Mouse (Mus musculus): ENCODE measurements at regions not wholly inside any gene's neighbourhood (a gene's known extent, or its start where the extent isn't known, plus 50 kb on each side); places are given as distances from the start of the nearest gene placed in this dataset.

GRCm38 (mm10) chr6:31011407-31012020 is 52.6 kb upstream of the Klf14 start:
- H3K4me1 ChIP-seq (replicated peaks; ENCODE audit: control insufficient read depth, insufficient read depth, low read length): no peaks in the 10 kb centered on the region
- H3K9me3 ChIP-seq (ENCODE audit: control insufficient read depth, low read length): peaks cover 3% of the 10 kb centered on the region; the same call in 1 of the 2 replicates
- H3K27ac ChIP-seq (ENCODE audit: low read depth, low read length): no peak overlapping the region
- H3K4me3 ChIP-seq (ENCODE audit: low read depth, low read length): no peak overlapping the region
- no peak overlapping the region for H3K9ac ChIP-seq (ENCODE audit: low read length)
- no peaks in the 10 kb centered on the region for H3K27me3 ChIP-seq (ENCODE audit: control insufficient read depth, insufficient read depth, low read length)
- DNase-seq (ENCODE audit: low spot score) (no peak), ATAC-seq (replicated peaks; ENCODE audit: low FRiP score) (no peak)
- H3K36me3 ChIP-seq (ENCODE audit: control insufficient read depth, insufficient read depth, low read length): no peaks in the 10 kb centered on the region
- no peak overlapping the region for H3K4me2 ChIP-seq (ENCODE audit: low read depth, low read length, severe bottlenecking)
- WGBS: 68% methylated on average over 4 of the region's 4 CpGs

- Histone ChIP-seq H3K4me2 (ENCODE audit: low read depth, low read length, severe bottlenecking) (no peak overlapping the region), H3K9me3 (ENCODE audit: control insufficient read depth, low read length) (no peaks in the 10 kb centered on the region), H3K36me3 (ENCODE audit: control insufficient read depth, insufficient read depth, low read length) (no peaks in the 10 kb centered on the region), H3K4me1 (replicated peaks; ENCODE audit: control insufficient read depth, insufficient read depth, low read length) (no peaks in the 10 kb centered on the region), H3K27ac (ENCODE audit: low read depth, low read length) (no peak overlapping the region), H3K9ac (ENCODE audit: low read length) (no peak overlapping the region), H3K27me3 (ENCODE audit: control insufficient read depth, insufficient read depth, low read length) (no peaks in the 10 kb centered on the region), H3K4me3 (ENCODE audit: low read depth, low read length) (no peak overlapping the region)
- DNase-seq (ENCODE audit: low spot score) (no peak), ATAC-seq (replicated peaks; ENCODE audit: low FRiP score) (no peak)
- 86% methylated on average over 7 of the region's 7 CpGs for WGBS
Observed at GRCm38 (mm10) chr6:31016566-31016965, 57.7 kb upstream of the Klf14 start.

GRCm38 (mm10) chr6:31021776-31022175 is 62.9 kb upstream of the Klf14 start:
- Histone ChIP-seq H3K9me3 (ENCODE audit: control insufficient read depth, low read length) (no peaks in the 10 kb centered on the region), H3K4me2 (ENCODE audit: low read depth, low read length, severe bottlenecking) (no peak overlapping the region), H3K27me3 (ENCODE audit: control insufficient read depth, insufficient read depth, low read length) (no peaks in the 10 kb centered on the region), H3K36me3 (ENCODE audit: control insufficient read depth, insufficient read depth, low read length) (no peaks in the 10 kb centered on the region), H3K4me3 (ENCODE audit: low read depth, low read length) (no peak overlapping the region), H3K4me1 (replicated peaks; ENCODE audit: control insufficient read depth, insufficient read depth, low read length) (no peaks in the 10 kb centered on the region), H3K27ac (ENCODE audit: low read depth, low read length) (no peak overlapping the region), H3K9ac (ENCODE audit: low read length) (no peak overlapping the region)
- WGBS: 89% methylated on average over 5 of the region's 5 CpGs
- DNase-seq (ENCODE audit: low spot score): no peak
- ATAC-seq (replicated peaks; ENCODE audit: low FRiP score): no peak

- Histone ChIP-seq H3K9ac (ENCODE audit: low read length) (no peak overlapping the region), H3K4me3 (ENCODE audit: low read depth, low read length) (no peak overlapping the region), H3K36me3 (ENCODE audit: control insufficient read depth, insufficient read depth, low read length) (no peaks in the 10 kb centered on the region), H3K27me3 (ENCODE audit: control insufficient read depth, insufficient read depth, low read length) (no peaks in the 10 kb centered on the region), H3K9me3 (ENCODE audit: control insufficient read depth, low read length) (no peaks in the 10 kb centered on the region), H3K4me1 (replicated peaks; ENCODE audit: control insufficient read depth, insufficient read depth, low read length) (no peaks in the 10 kb centered on the region), H3K4me2 (ENCODE audit: low read depth, low read length, severe bottlenecking) (no peak overlapping the region), H3K27ac (ENCODE audit: low read depth, low read length) (no peak overlapping the region)
- ATAC-seq (replicated peaks; ENCODE audit: low FRiP score): no peak
- no peak for DNase-seq (ENCODE audit: low spot score)
- WGBS: 84% methylated on average over 9 of the region's 9 CpGs
Observed at GRCm38 (mm10) chr6:31029777-31030176, 70.9 kb upstream of the Klf14 start.

GRCm38 (mm10) chr6:31031022-31031421 is 72.1 kb upstream of the Klf14 start:
- H3K9ac ChIP-seq (ENCODE audit: low read length): no peak overlapping the region
- ATAC-seq (replicated peaks; ENCODE audit: low FRiP score) (no peak), DNase-seq (ENCODE audit: low spot score) (no peak)
- no peak overlapping the region for H3K4me2 ChIP-seq (ENCODE audit: low read depth, low read length, severe bottlenecking)
- no peak overlapping the region for H3K4me3 ChIP-seq (ENCODE audit: low read depth, low read length)
- no peaks in the 10 kb centered on the region for H3K4me1 ChIP-seq (replicated peaks; ENCODE audit: control insufficient read depth, insufficient read depth, low read length)
- no peaks in the 10 kb centered on the region for H3K36me3 ChIP-seq (ENCODE audit: control insufficient read depth, insufficient read depth, low read length)
- no peak overlapping the region for H3K27ac ChIP-seq (ENCODE audit: low read depth, low read length)
- WGBS: 76% methylated on average over 7 of the region's 7 CpGs
- H3K9me3 ChIP-seq (ENCODE audit: control insufficient read depth, low read length): no peaks in the 10 kb centered on the region
- H3K27me3 ChIP-seq (ENCODE audit: control insufficient read depth, insufficient read depth, low read length): no peaks in the 10 kb centered on the region

GRCm38 (mm10) chr6:31032147-31032546 is 73.3 kb upstream of the Klf14 start:
- Histone ChIP-seq H3K27me3 (ENCODE audit: control insufficient read depth, insufficient read depth, low read length) (no peaks in the 10 kb centered on the region), H3K4me1 (replicated peaks; ENCODE audit: control insufficient read depth, insufficient read depth, low read length) (no peaks in the 10 kb centered on the region), H3K4me2 (ENCODE audit: low read depth, low read length, severe bottlenecking) (no peak overlapping the region), H3K9ac (ENCODE audit: low read length) (no peak overlapping the region), H3K36me3 (ENCODE audit: control insufficient read depth, insufficient read depth, low read length) (no peaks in the 10 kb centered on the region), H3K4me3 (ENCODE audit: low read depth, low read length) (no peak overlapping the region), H3K27ac (ENCODE audit: low read depth, low read length) (no peak overlapping the region), H3K9me3 (ENCODE audit: control insufficient read depth, low read length) (no peaks in the 10 kb centered on the region)
- WGBS: 86% methylated on average over 4 of the region's 4 CpGs
- DNase-seq (ENCODE audit: low spot score) (no peak), ATAC-seq (replicated peaks; ENCODE audit: low FRiP score) (no peak)

- Histone ChIP-seq H3K27me3 (ENCODE audit: control insufficient read depth, insufficient read depth, low read length) (no peaks in the 10 kb centered on the region), H3K9me3 (ENCODE audit: control insufficient read depth, low read length) (no peaks in the 10 kb centered on the region), H3K27ac (ENCODE audit: low read depth, low read length) (no peak overlapping the region), H3K4me1 (replicated peaks; ENCODE audit: control insufficient read depth, insufficient read depth, low read length) (no peaks in the 10 kb centered on the region), H3K4me2 (ENCODE audit: low read depth, low read length, severe bottlenecking) (no peak overlapping the region; the same call in 1 of the 2 replicates), H3K4me3 (ENCODE audit: low read depth, low read length) (no peak overlapping the region), H3K36me3 (ENCODE audit: control insufficient read depth, insufficient read depth, low read length) (no peaks in the 10 kb centered on the region), H3K9ac (ENCODE audit: low read length) (peak overlapping the region; percentile 27; the same call in 1 of the 2 replicates)
- ATAC-seq (replicated peaks; ENCODE audit: low FRiP score): peak; percentile 78
- DNase-seq (ENCODE audit: low spot score): peak; percentile 87
- 12% methylated on average over 12 of the region's 12 CpGs for WGBS
Observed at GRCm38 (mm10) chr6:31032980-31033608, 74.2 kb upstream of the Klf14 start.

- H3K4me1 ChIP-seq (replicated peaks; ENCODE audit: control insufficient read depth, insufficient read depth, low read length): no peaks in the 10 kb centered on the region
- H3K27me3 ChIP-seq (ENCODE audit: control insufficient read depth, insufficient read depth, low read length): no peaks in the 10 kb centered on the region
- WGBS: 74% methylated on average over 10 of the region's 10 CpGs
- ATAC-seq (replicated peaks; ENCODE audit: low FRiP score): no peak
- H3K9me3 ChIP-seq (ENCODE audit: control insufficient read depth, low read length): no peaks in the 10 kb centered on the region
- H3K4me3 ChIP-seq (ENCODE audit: low read depth, low read length): no peak overlapping the region
- no peaks in the 10 kb centered on the region for H3K36me3 ChIP-seq (ENCODE audit: control insufficient read depth, insufficient read depth, low read length)
- H3K9ac ChIP-seq (ENCODE audit: low read length): no peak overlapping the region
- no peak for DNase-seq (ENCODE audit: low spot score)
- no peak overlapping the region for H3K4me2 ChIP-seq (ENCODE audit: low read depth, low read length, severe bottlenecking)
- no peak overlapping the region for H3K27ac ChIP-seq (ENCODE audit: low read depth, low read length)
Observed at GRCm38 (mm10) chr6:31034796-31035195, 75.9 kb upstream of the Klf14 start.

GRCm38 (mm10) chr6:31037801-31038395 is 79.0 kb upstream of the Klf14 start:
- Histone ChIP-seq H3K4me3 (ENCODE audit: low read depth, low read length) (no peak overlapping the region), H3K27ac (ENCODE audit: low read depth, low read length) (no peak overlapping the region), H3K4me1 (replicated peaks; ENCODE audit: control insufficient read depth, insufficient read depth, low read length) (no peaks in the 10 kb centered on the region), H3K36me3 (ENCODE audit: control insufficient read depth, insufficient read depth, low read length) (no peaks in the 10 kb centered on the region), H3K27me3 (ENCODE audit: control insufficient read depth, insufficient read depth, low read length) (no peaks in the 10 kb centered on the region), H3K4me2 (ENCODE audit: low read depth, low read length, severe bottlenecking) (no peak overlapping the region), H3K9ac (ENCODE audit: low read length) (no peak overlapping the region), H3K9me3 (ENCODE audit: control insufficient read depth, low read length) (no peaks in the 10 kb centered on the region)
- ATAC-seq (replicated peaks; ENCODE audit: low FRiP score) (no peak), DNase-seq (ENCODE audit: low spot score) (no peak)
- 72% methylated on average over 20 of the region's 20 CpGs for WGBS
